8 mouse cellular contexts compared by ENCODE assay signal in the genomic region with DNA sequence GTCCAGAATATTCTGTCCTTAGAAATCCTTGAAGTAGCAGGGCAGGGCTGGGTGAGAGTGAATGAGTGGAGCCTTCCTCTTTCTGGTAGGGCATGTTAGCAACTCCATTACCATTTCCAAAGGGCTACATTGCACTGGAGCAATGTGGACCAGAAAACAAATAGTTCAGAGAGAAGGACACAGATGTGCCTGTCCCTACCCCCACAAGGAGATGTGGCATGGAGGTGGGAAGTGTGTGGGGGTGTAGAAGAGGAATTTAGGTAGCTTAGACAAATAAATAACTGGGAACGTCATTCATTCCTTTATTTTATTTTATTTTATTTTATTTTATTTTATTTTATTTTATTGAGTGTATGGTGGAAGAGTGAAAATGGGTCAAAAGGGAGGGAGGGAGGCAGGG.
DNase-seq lines count a peak whose midpoint lies in the region.

No protein-coding gene starts in this region.

- peak; percentile 97 for DNase-seq in ES-CJ7 (ENCODE audit: low read depth, low spot score)
- peak; percentile 4 for DNase-seq in brain, adult 2 months (ENCODE audit: low read depth, low spot score)
- DNase-seq in forelimb bud, embryonic 11.5 days (ENCODE audit: low read depth, low spot score): peak; percentile 37
- peak; percentile 60 for DNase-seq in heart, postnatal 4 days
- peak; percentile 31 to 34 for DNase-seq in layer of hippocampus, postnatal 25 days (ENCODE audit: extremely low spot score in 1 of 2, low spot score in 1 of 2)
- peak; percentile 38 for DNase-seq in lung, postnatal 14 days
- DNase-seq in right cerebral cortex, postnatal 36 days (ENCODE audit: low spot score in 2 of 2): peak; percentile 18 to 31
- DNase-seq in urinary bladder, adult 18-20 months (ENCODE audit: low spot score in 2 of 2): peak; percentile 21 to 49

Comparison
In these comparisons a context has a peak if more than half of its experiments do, and no peak if none do; other contexts are left out.
1. Peak in every context shown above with its lines: DNase-seq.
2. DNase-seq: peak in every context shown above with its lines; median percentile 97 in ES-CJ7; 60 in heart, postnatal 4 days; 38 in lung, postnatal 14 days; 37 in forelimb bud, embryonic 11.5 days; 35 in urinary bladder, adult 18-20 months; 32 in layer of hippocampus, postnatal 25 days; 24 in right cerebral cortex, postnatal 36 days; 4 in brain, adult 2 months.